Mouse (Mus musculus) spleen, embryonic (tissue): ENCODE results near the gene Irx6.

ENCODE experiments used
- CTCF ChIA-PET: fragments of 350-600 bp; sonication (Branson Sonifier 250); formaldehyde crosslinking; loops from one replicate; lab custom pipeline; 2022; lab: Charles Lee

Gene Irx6

GRCm38 (mm10) chr8:92721266-92721935 is 47.3 kb downstream of the Irx6 start:
- CTCF ChIA-PET = no interaction called here

DNA sequence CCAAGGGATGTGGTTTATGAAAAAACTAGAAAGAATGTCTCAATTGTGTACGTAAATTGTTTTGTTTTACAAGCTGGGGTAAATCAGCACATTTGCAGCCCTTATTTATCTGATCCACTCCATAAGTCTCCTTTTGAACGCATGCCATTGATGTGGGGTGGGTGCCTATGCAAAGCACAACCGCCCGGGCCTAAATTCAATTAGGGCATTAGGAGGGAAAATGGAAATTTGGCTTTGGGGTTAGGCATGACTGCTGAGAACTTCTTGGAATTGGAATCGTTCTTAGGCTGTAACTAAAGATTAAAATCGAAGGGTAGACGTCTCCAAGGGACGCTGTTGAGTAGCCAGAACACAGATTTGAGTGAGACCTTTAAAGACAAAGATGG is 47.8 kb downstream of the Irx6 start:
- CTCF ChIA-PET = no interaction called here

DNA sequence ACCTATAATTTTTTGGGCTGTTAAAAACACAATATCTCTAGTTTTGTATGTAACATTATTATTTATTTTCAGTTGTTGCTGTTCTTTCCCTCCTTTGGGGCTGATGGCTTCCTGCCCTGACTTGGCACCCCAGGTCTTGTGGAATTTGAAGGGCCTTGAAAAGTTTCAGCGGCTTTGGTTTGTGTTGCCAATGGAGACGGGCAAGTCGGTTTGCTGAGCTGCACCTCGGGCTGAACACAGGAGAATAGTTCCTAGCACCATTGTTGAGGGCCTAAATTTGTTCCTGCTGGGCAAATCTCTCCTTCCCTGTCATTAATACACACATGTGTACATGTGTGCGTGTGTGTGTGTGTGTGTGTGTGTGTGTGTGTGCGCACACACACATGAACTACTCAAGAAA is 49.2 kb downstream of the Irx6 start:
- CTCF ChIA-PET = no interaction called here

DNA sequence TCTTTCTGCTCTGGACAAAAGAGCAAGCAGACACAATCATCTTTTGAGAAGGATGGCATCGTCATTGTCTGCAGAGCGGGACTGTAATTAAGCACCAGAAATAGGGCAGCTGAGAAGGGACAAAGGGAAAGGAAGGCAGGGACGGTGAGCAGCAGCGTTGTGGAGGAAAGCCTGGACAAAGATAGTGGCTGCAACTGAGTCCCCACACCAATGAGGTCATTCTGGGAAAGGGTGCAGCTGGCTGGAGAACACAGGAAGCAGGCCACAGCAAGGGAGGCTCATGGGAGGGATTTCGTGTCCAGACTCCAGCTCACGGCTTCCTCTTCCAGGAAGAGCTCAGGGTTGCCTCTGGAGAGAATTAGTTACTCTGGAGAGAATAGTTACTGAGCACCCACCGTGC is 49.9 kb downstream of the Irx6 start:
- CTCF ChIA-PET = no interaction called here

DNA sequence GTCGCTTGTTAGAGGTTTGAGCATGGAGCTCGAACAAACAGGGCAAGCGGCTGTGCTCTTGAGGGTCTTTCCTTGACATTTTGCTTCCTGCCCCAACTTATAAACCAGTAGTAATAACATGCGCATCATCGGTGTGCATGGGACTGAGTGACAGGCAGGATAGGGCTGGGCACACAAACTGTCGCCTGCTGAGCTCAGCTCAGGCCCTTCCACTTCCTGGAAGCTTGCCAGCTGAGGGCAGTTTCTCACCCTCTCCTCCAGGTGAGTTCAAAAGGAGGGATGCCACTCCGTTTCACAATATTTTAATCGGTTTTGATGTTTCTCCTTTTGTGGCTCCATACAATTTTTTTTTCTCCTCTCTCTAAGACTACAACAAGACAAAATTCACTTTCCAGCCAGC is 50.3 kb downstream of the Irx6 start:
- CTCF ChIA-PET = no interaction called here
